Mouse (Mus musculus) embryonic fibroblast, embryonic 13.5 days (primary cell): ENCODE results near the gene Elavl3. TPM values are rescaled to one million over a fixed set of nuclear protein-coding genes. Genes with fewer than 3 reads are reported as not detected.
A peak's percentile ranks its signal among the peaks of the same experiment; 100 is the strongest.

Source experiments
- H3K27ac ChIP-seq: 2 replicates; pipeline ENCODE4 v1.5.1; 2012; ENCODE audit warnings: low read length, control low read depth, inconsistent platforms; ENCODE audit not compliant: insufficient read depth
- H3K4me1 ChIP-seq: 2 replicates; pipeline ENCODE4 v1.6.1; 2011; ENCODE audit warnings: low read length; ENCODE audit not compliant: control insufficient read depth, insufficient read depth
- H3K4me3 ChIP-seq: 2 replicates; pipeline ENCODE4 v1.5.1; 2011; ENCODE audit warnings: mild to moderate bottlenecking, control low read depth, low read length; ENCODE audit not compliant: insufficient read depth
- CTCF ChIP-seq: IDR thresholded peaks from 2 replicates; pipeline ENCODE4 v1.5.1; 2011; ENCODE audit warnings: mild to moderate bottlenecking, control low read depth, low read length, moderate library complexity, borderline replicate concordance; ENCODE audit not compliant: insufficient read depth
- POLR2A ChIP-seq: IDR thresholded peaks from 2 replicates; pipeline ENCODE4 v1.6.1; 2011; ENCODE audit warnings: low read depth, mild to moderate bottlenecking, control low read depth, low read length, moderate library complexity
- polyA plus RNA-seq: library from polyadenylated mRNA; stranded (reverse); fragments of >200 nt; gene quantifications from 2 replicates; pipeline ENCODE4 v1.2.4, GENCODE M21; 2011; ENCODE audit warnings: low read depth; ENCODE audit not compliant: missing spikeins, insufficient read length

Gene Elavl3
- polyA plus RNA-seq, 1 experiment: not detected

DNA sequence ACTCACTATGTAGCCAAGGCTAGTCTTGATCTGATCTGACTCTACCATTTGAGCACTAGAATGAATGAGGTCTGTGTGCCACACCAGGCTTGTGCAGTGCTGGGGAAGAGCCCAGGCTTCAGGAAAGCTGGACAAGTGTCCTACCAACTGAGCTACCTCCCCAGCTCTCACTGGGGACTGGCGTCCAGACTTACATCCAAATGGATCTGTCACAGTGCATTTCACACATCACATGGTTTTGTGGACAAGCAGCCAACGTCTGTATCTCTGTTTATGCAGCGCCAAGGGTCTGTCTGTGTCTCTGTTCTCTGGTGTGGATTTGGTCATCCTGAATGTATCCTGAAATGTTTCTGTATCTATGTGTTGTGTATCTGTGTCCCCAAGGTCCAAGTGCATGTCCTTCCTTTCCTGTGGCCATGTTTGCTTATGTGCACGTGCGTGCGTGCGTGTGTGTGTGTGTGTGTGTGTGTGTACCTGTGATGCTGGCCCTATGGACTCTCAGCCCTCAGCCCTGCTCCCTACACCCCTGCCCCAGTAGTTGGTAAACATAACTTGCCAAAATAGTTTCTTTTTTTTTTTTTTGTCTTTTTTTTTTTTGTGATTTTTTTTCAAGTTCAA, 34.5 kb downstream of the Elavl3 start:
- Histone ChIP-seq H3K4me3 (no peak overlapping the region), H3K4me1 (peaks cover 8% of the 10 kb centered on the region), H3K27ac (no peak overlapping the region)
- TF ChIP-seq POLR2A: no peak
- peak; percentile 4; the same call in 1 of the 2 replicates for TF ChIP-seq CTCF

DNA sequence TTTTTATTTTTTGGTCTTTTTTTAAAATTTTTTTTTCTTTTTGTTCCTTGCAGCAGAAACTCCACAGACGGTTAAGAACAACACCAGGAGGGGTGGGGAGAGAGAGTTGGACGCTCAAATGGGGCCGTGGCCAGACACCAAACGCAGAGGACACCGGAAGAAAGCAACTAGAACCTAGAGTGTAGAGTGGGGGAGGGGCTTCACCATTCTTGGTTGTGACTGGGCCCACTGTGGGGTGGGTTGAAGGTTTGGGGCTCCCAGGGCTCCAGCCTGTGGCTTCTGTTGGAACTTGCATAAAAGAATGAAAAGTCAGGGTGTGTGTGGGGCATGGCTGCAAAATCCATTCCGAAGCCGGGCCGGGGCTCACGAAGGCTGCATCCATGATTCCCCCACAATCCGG, 35.6 kb downstream of the Elavl3 start:
- H3K27ac ChIP-seq: no peak overlapping the region
- no peak for TF ChIP-seq POLR2A
- peaks cover 8% of the 10 kb centered on the region for H3K4me1 ChIP-seq
- no peak overlapping the region for H3K4me3 ChIP-seq

GRCm38 (mm10) chr9:22012731-22013130, 39.1 kb downstream of the Elavl3 start:
- no peak for TF ChIP-seq CTCF
- no peak for TF ChIP-seq POLR2A
- no peaks in the 10 kb centered on the region for H3K4me1 ChIP-seq
- no peak overlapping the region for H3K4me3 ChIP-seq
- no peak overlapping the region for H3K27ac ChIP-seq

DNA sequence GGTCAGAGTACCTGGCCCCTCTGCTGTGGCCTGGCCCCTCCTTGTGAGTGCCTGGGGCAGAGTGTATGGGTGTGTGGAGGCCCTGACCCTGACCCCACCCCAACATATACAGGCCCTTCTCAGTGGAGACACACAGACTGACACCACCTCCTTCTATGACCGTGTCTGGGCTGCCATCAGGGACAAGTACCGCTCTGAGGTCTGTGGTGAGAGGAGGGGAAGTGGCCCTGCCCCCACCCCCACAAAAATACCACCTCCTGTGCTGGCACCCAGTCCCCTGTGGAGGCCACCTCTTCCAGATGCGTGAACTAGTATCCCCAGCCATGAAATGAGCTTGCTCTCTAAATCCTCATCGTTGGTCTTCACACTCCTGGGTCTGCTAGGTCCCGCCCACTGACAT, 40.8 kb downstream of the Elavl3 start:
- Histone ChIP-seq H3K27ac (no peak overlapping the region), H3K4me3 (no peak overlapping the region), H3K4me1 (no peaks in the 10 kb centered on the region)
- TF ChIP-seq POLR2A (no peak), CTCF (no peak)

GRCm38 (mm10) chr9:22004546-22004945, 47.3 kb downstream of the Elavl3 start:
- Histone ChIP-seq H3K4me1 (peaks cover 3% of the 10 kb centered on the region; the same call in 1 of the 2 replicates), H3K27ac (no peak overlapping the region), H3K4me3 (no peak overlapping the region)
- TF ChIP-seq POLR2A (no peak), CTCF (no peak)

- H3K4me3 ChIP-seq: peak overlapping the region; percentile 72
- peaks cover 3% of the 10 kb centered on the region; the same call in 1 of the 2 replicates for H3K4me1 ChIP-seq
- peak overlapping the region; percentile 7 for H3K27ac ChIP-seq
- no peak; the same call in 1 of the 2 replicates for TF ChIP-seq POLR2A
- no peak for TF ChIP-seq CTCF
Observed at GRCm38 (mm10) chr9:22003163-22003554, 48.7 kb downstream of the Elavl3 start.

- Histone ChIP-seq H3K4me3 (peak within 1 kb of the TSS; percentile 72), H3K4me1 (peaks cover 3% of the 10 kb centered on the region; the same call in 1 of the 2 replicates), H3K27ac (peak within 1 kb of the TSS; percentile 7)
- peak; percentile 96 for TF ChIP-seq POLR2A
- TF ChIP-seq CTCF: no peak
Observed at GRCm38 (mm10) chr9:22002194-22003162, 49.3 kb downstream of the Elavl3 start, which contains the start of the genes Ccdc151 and Prkcsh. Gene Ccdc151, minus strand, starts transcription at chr9:22002634. Gene Prkcsh, plus strand, starts transcription at chr9:22002806.

- Histone ChIP-seq H3K27ac (no peak overlapping the region), H3K4me1 (peaks cover 3% of the 10 kb centered on the region; the same call in 1 of the 2 replicates), H3K4me3 (no peak overlapping the region)
- TF ChIP-seq POLR2A (no peak), CTCF (no peak)
Observed at GRCm38 (mm10) chr9:22001633-22002032, 50.2 kb downstream of the Elavl3 start.

DNA sequence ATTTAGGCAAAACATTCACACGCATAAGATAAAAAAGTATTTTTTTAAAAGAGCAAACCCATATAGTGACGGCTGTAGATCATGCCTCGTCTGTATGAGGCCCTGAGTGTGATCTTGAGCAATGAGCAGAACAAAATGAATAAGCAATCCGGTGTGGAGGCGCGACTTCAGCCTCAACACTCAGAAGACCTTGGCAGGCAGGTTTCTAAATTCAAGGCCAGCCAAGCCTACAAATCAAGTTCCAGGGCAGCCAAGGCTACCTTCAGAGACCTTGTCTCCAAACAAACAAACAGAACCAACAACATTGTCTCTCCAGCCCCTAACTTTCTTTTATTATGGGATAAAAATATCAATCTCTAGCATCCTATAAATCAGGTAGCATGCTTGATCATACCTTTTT, 51.5 kb downstream of the Elavl3 start:
- H3K27ac ChIP-seq: no peak overlapping the region
- peaks cover 3% of the 10 kb centered on the region; the same call in 1 of the 2 replicates for H3K4me1 ChIP-seq
- TF ChIP-seq CTCF: no peak
- no peak for TF ChIP-seq POLR2A
- H3K4me3 ChIP-seq: no peak overlapping the region
